Mouse (Mus musculus) ES-Bruce4 (cell line): ENCODE measurements around the gene Ap5b1. TPM values are rescaled to one million over a fixed set of nuclear protein-coding genes. Genes with fewer than 3 reads are reported as not detected.
A peak's percentile ranks its signal among the peaks of the same experiment; 100 is the strongest.

Source experiments
- H3K27ac ChIP-seq: 2 replicates; pipeline ENCODE4 v1.5.1; 2012; ENCODE audit warnings: low read length, inconsistent platforms; ENCODE audit not compliant: insufficient read depth
- H3K27me3 ChIP-seq: 2 replicates; pipeline ENCODE4 v1.6.1; 2012; ENCODE audit warnings: mild to moderate bottlenecking, low read length, inconsistent platforms; ENCODE audit not compliant: control insufficient read depth, poor library complexity, insufficient read depth, severe bottlenecking
- H3K36me3 ChIP-seq: 2 replicates; pipeline ENCODE4 v1.6.1; 2012; ENCODE audit warnings: inconsistent platforms, mild to moderate bottlenecking, low read length, moderate library complexity; ENCODE audit not compliant: control insufficient read depth, poor library complexity, insufficient read depth, severe bottlenecking
- H3K4me1 ChIP-seq: one replicate; pipeline ENCODE4 v1.8.1; 2011; ENCODE audit warnings: low read length; ENCODE audit not compliant: control insufficient read depth, insufficient read depth
- H3K4me3 ChIP-seq: 2 replicates; pipeline ENCODE4 v1.5.1; 2011; ENCODE audit warnings: low read depth, mild to moderate bottlenecking, low read length
- H3K9ac ChIP-seq: 2 replicates; pipeline ENCODE4 v1.6.1; 2012; ENCODE audit warnings: low read depth, mild to moderate bottlenecking, inconsistent platforms; ENCODE audit not compliant: poor library complexity, severe bottlenecking
- H3K9me3 ChIP-seq: replicated peaks from 2 replicates; pipeline ENCODE4 v1.6.1; 2012; ENCODE audit warnings: mild to moderate bottlenecking, low read length, inconsistent platforms; ENCODE audit not compliant: control insufficient read depth, poor library complexity, insufficient read depth, severe bottlenecking
- CTCF ChIP-seq: IDR thresholded peaks from one replicate; pipeline ENCODE4 v1.8.1; 2011; ENCODE audit warnings: low read depth, low read length
- EP300 ChIP-seq: IDR thresholded peaks from 2 replicates; pipeline ENCODE4 v1.6.1; 2011; ENCODE audit warnings: low read depth, low read length; ENCODE audit not compliant: insufficient read depth
- POLR2A ChIP-seq: IDR thresholded peaks from one replicate; pipeline ENCODE4 v1.8.1; 2011; ENCODE audit warnings: low read length; ENCODE audit not compliant: insufficient read depth
- polyA plus RNA-seq: library from polyadenylated mRNA; stranded (reverse); fragments of >200 nt; gene quantifications from 2 replicates; pipeline ENCODE4 v1.2.4, GENCODE M21; 2011; ENCODE audit warnings: low read depth; ENCODE audit not compliant: missing spikeins, insufficient read depth, insufficient read length

The Ap5b1 gene
- polyA plus RNA-seq, 1 experiment: 1.9 TPM

DNA sequence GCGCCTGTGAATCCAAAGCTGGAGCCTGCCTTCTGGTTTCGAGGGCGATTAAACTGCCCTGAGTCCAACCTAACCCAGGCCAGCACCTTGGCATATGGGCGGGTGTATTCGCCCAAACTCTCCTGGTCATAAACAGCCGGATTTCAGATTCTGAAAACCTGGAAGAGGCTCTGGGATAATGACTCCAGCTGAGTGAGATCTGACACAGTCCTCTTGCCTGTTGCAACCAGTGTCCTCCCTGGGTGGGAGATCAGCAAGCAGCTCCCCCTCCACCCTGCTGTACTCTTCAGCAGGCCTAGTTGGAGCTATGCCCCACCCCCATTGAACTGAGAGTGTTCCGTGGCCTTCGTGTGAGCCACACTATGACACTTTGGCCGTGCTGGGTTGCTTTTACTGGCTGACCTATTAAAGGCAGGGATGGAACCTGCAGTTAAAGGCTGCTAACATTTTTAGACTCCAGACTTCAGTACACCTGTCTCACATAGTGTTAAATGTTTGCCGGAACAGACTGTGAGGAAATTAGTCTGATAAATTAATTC, 6.5 kb upstream of the Ap5b1 start:
- peak overlapping the region; percentile 37; the same call in 1 of the 2 replicates for H3K9ac ChIP-seq
- peak overlapping the region; percentile 56 for H3K4me3 ChIP-seq
- no peak overlapping the region for H3K27ac ChIP-seq

DNA sequence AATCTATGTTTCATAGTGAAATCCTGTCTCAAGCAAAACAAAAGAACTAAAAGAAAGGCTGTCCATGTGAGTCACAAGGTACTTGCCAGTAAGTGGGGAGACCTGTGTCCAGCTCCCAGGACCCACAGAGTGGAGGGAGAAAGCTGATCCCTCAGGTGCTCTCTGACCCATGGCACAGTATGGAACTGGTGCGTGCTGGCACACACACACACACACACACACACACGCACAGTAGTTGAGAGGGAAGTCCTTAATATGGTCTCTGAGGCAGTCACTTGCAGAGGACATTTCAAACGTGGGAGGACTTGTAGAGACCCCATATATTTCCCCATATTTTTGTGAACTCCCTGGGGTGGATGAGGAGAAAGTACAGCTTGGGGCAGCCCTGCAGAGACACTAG, 5.9 kb upstream of the Ap5b1 start:
- no peak for TF ChIP-seq CTCF
- TF ChIP-seq POLR2A: no peak
- TF ChIP-seq EP300: no peak
- Histone ChIP-seq H3K9me3 (no peaks in the 10 kb centered on the region), H3K36me3 (no peaks in the 10 kb centered on the region), H3K9ac (no peak overlapping the region), H3K27ac (no peak overlapping the region), H3K4me3 (no peak overlapping the region), H3K27me3 (peaks cover 5% of the 10 kb centered on the region), H3K4me1 (no peaks in the 10 kb centered on the region)

More for the DNA sequence above, 6.5 kb upstream of the Ap5b1 start:
- TF ChIP-seq CTCF: no peak
- TF ChIP-seq POLR2A: no peak
- TF ChIP-seq EP300: no peak
- Histone ChIP-seq H3K4me1 (no peaks in the 10 kb centered on the region), H3K36me3 (no peaks in the 10 kb centered on the region), H3K27me3 (peaks cover 5% of the 10 kb centered on the region), H3K9me3 (no peaks in the 10 kb centered on the region)

DNA sequence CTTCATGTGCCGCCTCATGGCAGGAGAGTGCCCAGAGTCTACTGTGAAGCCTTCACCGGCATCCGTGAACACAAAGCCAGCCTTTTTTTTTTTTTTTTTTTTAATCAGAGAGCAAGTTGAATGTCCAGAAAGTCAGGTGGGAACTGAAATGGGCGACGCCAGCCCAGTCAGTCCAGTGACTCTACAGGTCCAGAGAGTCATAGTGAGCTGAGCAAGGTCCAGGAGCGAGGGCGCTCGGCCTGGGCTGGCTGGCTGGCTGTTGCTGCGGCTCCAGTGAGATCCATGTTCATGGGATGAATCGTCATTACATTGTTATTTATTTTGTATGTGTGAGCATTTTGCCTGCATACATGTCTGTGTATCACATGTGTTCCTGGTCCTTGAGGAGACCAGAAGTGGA, 5.0 kb upstream of the Ap5b1 start:
- Histone ChIP-seq H3K9me3 (no peaks in the 10 kb centered on the region), H3K27me3 (peaks cover 5% of the 10 kb centered on the region), H3K9ac (no peak overlapping the region), H3K4me1 (no peaks in the 10 kb centered on the region), H3K4me3 (no peak overlapping the region), H3K36me3 (no peaks in the 10 kb centered on the region), H3K27ac (no peak overlapping the region)
- TF ChIP-seq CTCF: no peak
- TF ChIP-seq EP300: no peak
- TF ChIP-seq POLR2A: no peak

DNA sequence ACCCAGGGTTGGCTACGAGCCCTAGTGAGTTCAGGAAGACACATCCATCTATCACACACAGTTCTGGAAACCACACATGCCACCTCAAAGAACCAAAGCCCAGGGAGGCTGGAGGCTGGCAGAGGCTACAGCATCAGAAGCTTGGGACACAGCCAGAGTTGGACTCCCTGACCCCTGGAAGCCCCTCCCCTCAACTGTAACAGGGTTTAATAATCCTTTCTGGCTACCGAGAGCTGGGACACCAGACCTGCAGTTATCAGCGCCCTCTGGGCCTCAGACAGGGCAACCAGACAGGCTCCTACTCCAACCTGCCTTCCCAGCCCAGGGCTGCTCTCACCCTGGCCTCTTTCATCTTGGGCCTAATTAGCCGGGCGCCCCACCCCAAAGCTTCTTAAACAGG, 1.5 kb upstream of the Ap5b1 start:
- H3K9me3 ChIP-seq: no peaks in the 10 kb centered on the region

DNA sequence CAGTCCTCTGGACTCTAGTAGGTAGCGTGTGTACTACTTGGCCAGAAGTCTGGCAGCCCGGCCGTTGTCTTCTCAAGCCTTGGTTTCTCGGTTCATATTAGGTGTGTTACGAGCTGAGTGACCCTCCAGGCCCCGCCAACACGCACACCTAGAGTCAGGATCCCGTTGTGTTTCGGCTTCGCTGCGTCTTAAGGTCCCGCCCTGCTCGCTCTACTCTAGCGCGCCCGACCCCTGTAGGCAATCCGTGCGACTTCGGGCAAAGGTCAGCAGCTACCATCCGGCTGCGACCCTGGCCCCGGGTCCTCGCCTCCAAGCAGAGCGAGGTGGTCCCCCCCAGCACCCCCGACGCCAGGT, 668 bp upstream of the Ap5b1 start:
- no peaks in the 10 kb centered on the region for H3K4me1 ChIP-seq
- H3K27me3 ChIP-seq: no peaks in the 10 kb centered on the region
- H3K4me3 ChIP-seq: peak overlapping the region; percentile 78
- no peaks in the 10 kb centered on the region for H3K9me3 ChIP-seq
- H3K9ac ChIP-seq: peak overlapping the region; percentile 61
- no peaks in the 10 kb centered on the region for H3K36me3 ChIP-seq
- 0 out of 2 replicates have a peak overlapping the region, but pooled peaks have one; percentile 17 for H3K27ac ChIP-seq
- no peak for TF ChIP-seq EP300
- no peak for TF ChIP-seq POLR2A
- TF ChIP-seq CTCF: no peak

More for the DNA sequence above, 1.5 kb upstream of the Ap5b1 start:
- Histone ChIP-seq H3K36me3 (no peaks in the 10 kb centered on the region), H3K4me1 (no peaks in the 10 kb centered on the region), H3K27ac (no peak overlapping the region), H3K27me3 (no peaks in the 10 kb centered on the region), H3K4me3 (no peak overlapping the region), H3K9ac (no peak overlapping the region; the same call in 1 of the 2 replicates)
- no peak for TF ChIP-seq EP300
- TF ChIP-seq POLR2A: no peak
- no peak for TF ChIP-seq CTCF

DNA sequence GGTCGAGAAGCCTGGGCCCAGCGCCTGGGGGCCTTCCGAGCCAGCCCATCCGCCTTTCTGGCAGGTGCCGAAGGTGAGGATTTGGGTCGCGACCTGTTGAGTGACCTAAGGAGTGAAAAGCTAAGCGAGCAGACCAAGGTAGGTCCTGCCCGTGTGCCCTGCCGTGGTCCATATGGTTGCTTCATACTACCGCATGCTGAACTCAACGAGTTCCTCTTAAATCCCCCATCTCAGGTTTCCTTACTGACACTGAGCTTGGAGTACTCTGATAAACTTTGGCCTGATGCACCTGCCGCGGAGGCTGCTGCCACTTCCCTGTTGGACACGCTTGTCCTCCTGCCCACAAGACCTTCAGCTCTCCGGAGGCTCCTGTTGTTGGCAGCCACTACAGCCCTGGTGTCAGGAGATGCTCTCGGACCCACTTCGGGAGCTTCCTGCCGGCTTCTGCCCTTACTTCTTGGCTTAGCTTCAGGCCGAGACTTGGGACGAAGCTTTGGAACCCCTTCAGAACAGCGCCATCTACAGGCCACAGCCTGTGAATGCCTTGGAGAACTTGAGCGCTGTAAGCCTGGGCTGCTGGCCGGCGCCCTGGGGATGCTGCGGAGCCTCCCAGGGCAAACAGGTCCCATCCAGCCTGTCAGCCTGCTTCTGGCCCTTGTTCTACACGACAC, 780 bp downstream of the Ap5b1 start:
- H3K9ac ChIP-seq: peak overlapping the region; percentile 61
- TF ChIP-seq EP300 (no peak), POLR2A (no peak), CTCF (peak; percentile 94)
- no peaks in the 10 kb centered on the region for H3K27me3 ChIP-seq
- peak overlapping the region; percentile 72 for H3K4me3 ChIP-seq
- no peaks in the 10 kb centered on the region for H3K9me3 ChIP-seq
- H3K36me3 ChIP-seq: no peaks in the 10 kb centered on the region
- H3K4me1 ChIP-seq: no peaks in the 10 kb centered on the region
- H3K27ac ChIP-seq: no peak overlapping the region
